Mouse (Mus musculus): ENCODE measurements around the gene Acsf2.

Acsf2 gene

GRCm38 (mm10) chr11:94548041-94548784, 53.5 kb downstream of the Acsf2 start:
- no peak for DNase-seq (ENCODE audit: low read depth)

- DNase-seq (ENCODE audit: low read depth) = no peak
These were observed 54.4 kb downstream of the Acsf2 start for GRCm38 (mm10) chr11:94547271-94547670.

- no peak for DNase-seq (ENCODE audit: low read depth)
These were observed 55.3 kb downstream of the Acsf2 start for GRCm38 (mm10) chr11:94546381-94546780.

- DNase-seq (ENCODE audit: low read depth) = no peak
These were observed 57.2 kb downstream of the Acsf2 start for GRCm38 (mm10) chr11:94544422-94544821.

GRCm38 (mm10) chr11:94543932-94544331, 57.7 kb downstream of the Acsf2 start:
- DNase-seq (ENCODE audit: low read depth) = no peak

- no peak for DNase-seq (ENCODE audit: low read depth)
These were observed 58.3 kb downstream of the Acsf2 start for GRCm38 (mm10) chr11:94543344-94543743.

GRCm38 (mm10) chr11:94542400-94542799, 59.3 kb downstream of the Acsf2 start:
- DNase-seq (ENCODE audit: low read depth) = no peak

GRCm38 (mm10) chr11:94539761-94540160, 61.9 kb downstream of the Acsf2 start:
- no peak for DNase-seq (ENCODE audit: low read depth)

GRCm38 (mm10) chr11:94538733-94539292, 62.9 kb downstream of the Acsf2 start:
- no peak for DNase-seq (ENCODE audit: low read depth)

GRCm38 (mm10) chr11:94533171-94533570, 68.5 kb downstream of the Acsf2 start:
- no peak for DNase-seq (ENCODE audit: low read depth)

- no peak for DNase-seq (ENCODE audit: low read depth)
These were observed 72.8 kb downstream of the Acsf2 start for GRCm38 (mm10) chr11:94528879-94529278.

- no peak for DNase-seq (ENCODE audit: low read depth)
These were observed 75.3 kb downstream of the Acsf2 start for GRCm38 (mm10) chr11:94526171-94526879.

GRCm38 (mm10) chr11:94521219-94521843, 80.3 kb downstream of the Acsf2 start, which contains the start of gene Mycbpap:
Gene Mycbpap (minus strand): TSS chr11:94521742.
- peak; percentile 41 for DNase-seq (ENCODE audit: low read depth)

GRCm38 (mm10) chr11:94513452-94513851, 88.2 kb downstream of the Acsf2 start:
- DNase-seq (ENCODE audit: low read depth) = no peak

- no peak for DNase-seq (ENCODE audit: low read depth)
These were observed 92.7 kb downstream of the Acsf2 start for GRCm38 (mm10) chr11:94508976-94509375.
